Mouse (Mus musculus): Measurements from ENCODE around the gene Rnf144b. TPM values are rescaled to one million over a fixed set of nuclear protein-coding genes. Genes with fewer than 3 reads are reported as not detected.

Gene Rnf144b
- polyA plus RNA-seq, 1 experiment, result 2.2 TPM

DNA sequence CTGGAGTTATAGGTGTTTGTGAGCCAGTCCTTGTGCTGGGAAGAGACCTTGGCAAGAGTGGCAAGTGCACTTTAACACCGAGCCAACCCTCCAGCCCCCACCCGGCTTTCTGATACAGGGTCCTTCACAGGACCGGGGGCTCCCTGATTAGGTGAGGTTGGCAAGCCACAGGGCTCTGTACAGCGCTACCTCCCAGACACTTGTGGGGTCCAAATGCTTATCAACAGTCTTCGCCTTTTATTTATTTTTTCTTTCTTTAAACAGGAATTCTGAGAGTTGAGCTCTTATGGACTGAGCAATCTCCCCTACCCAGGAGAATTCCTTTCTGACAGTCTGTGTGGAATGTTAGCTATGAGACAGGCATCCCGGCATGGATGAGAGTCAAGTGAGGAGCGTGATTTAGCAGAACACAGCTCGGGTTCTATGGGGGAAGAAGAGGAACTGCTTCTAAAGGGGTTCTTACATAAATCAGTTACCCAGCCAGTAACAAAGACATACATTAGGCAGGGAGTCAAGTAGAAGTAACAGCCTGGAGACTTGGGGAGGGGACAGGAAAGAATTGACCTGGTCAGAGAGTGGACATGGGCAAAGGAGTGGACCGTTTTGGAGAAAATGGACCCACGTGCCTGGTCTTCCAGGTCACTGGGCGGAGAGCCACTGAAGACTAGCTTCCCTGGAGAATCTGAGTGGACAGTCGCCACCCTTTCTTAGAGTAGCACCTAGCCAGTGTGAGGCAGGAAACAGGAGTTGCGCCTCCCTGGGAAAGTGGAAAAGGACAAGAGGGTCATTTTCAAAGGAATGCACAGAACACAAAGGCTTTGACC, 154.8 kb downstream of the Rnf144b start:
- TF ChIP-seq CTCF (IDR thresholded peaks at IDR 0.05; ENCODE audit: borderline replicate concordance, extremely low read depth, insufficient read depth, insufficient read length), result no peak
- TF ChIP-seq POLR2A (IDR thresholded peaks at IDR 0.05; ENCODE audit: borderline replicate concordance, extremely low read depth, insufficient read depth, insufficient read length, poor library complexity, severe bottlenecking), result no peak
- no peak for DNase-seq (ENCODE audit: low read depth)

- TF ChIP-seq CTCF (IDR thresholded peaks at IDR 0.05; ENCODE audit: borderline replicate concordance, extremely low read depth, insufficient read depth, insufficient read length), result no peak
- no peak for TF ChIP-seq POLR2A (IDR thresholded peaks at IDR 0.05; ENCODE audit: borderline replicate concordance, extremely low read depth, insufficient read depth, insufficient read length, poor library complexity, severe bottlenecking)
- peak; percentile 51 for DNase-seq (ENCODE audit: low read depth)
Observed at GRCm38 (mm10) chr13:47277824-47278290, 155.4 kb downstream of the Rnf144b start.

GRCm38 (mm10) chr13:47282221-47282620, 159.8 kb downstream of the Rnf144b start:
- TF ChIP-seq CTCF (IDR thresholded peaks at IDR 0.05; ENCODE audit: borderline replicate concordance, extremely low read depth, insufficient read depth, insufficient read length), result no peak
- no peak for DNase-seq (ENCODE audit: low read depth)

DNA sequence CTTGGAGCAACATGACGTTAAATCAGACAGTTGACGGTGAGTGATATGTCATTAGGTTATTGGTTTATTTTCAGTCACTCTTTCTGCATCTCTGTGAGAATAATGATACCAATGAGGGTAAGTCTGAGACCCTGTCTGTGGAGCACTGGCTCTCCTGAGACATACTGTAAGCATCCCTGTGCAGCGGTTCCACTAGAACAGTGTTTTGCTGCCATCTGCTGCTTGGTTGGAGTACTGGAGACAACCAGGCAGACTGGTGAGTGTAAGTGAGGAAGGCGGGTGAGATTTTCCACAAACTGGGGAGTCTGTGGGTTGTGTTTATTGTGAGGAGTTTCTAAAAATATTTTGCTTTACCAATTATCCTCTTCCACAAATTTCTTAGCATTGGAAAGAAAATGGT, 166.0 kb downstream of the Rnf144b start:
- TF ChIP-seq CTCF (IDR thresholded peaks at IDR 0.05; ENCODE audit: borderline replicate concordance, extremely low read depth, insufficient read depth, insufficient read length) (peak; percentile 91), POLR2A (IDR thresholded peaks at IDR 0.05; ENCODE audit: borderline replicate concordance, extremely low read depth, insufficient read depth, insufficient read length, poor library complexity, severe bottlenecking) (no peak)
- DNase-seq (ENCODE audit: low read depth), result peak; percentile 92

- no peak for TF ChIP-seq POLR2A (IDR thresholded peaks at IDR 0.05; ENCODE audit: borderline replicate concordance, extremely low read depth, insufficient read depth, insufficient read length, poor library complexity, severe bottlenecking)
- TF ChIP-seq CTCF (IDR thresholded peaks at IDR 0.05; ENCODE audit: borderline replicate concordance, extremely low read depth, insufficient read depth, insufficient read length), result no peak
- no peak for DNase-seq (ENCODE audit: low read depth)
Observed at GRCm38 (mm10) chr13:47296465-47296864, 174.0 kb downstream of the Rnf144b start.

Other genes with a start within 250 kb of the Rnf144b start
- 15.1 and 24.8 TPM in 2 replicates for gene Kif13a, start 192.8 kb upstream of the Rnf144b start, polyA plus RNA-seq (2012; rRNA removed)
- gene Nhlrc1, start 107.8 kb upstream of the Rnf144b start, polyA plus RNA-seq (2012; rRNA removed), result 10.1 and 11.3 TPM in 2 replicates
- 20.9 and 21.0 TPM in 2 replicates for gene Kdm1b, start 79.2 kb upstream of the Rnf144b start, polyA plus RNA-seq (2012; rRNA removed)
- gene Tpmt, start 77.9 kb upstream of the Rnf144b start, polyA plus RNA-seq (2012; rRNA removed), result 14.7 and 18.8 TPM in 2 replicates
- 66.4 and 66.6 TPM in 2 replicates for gene Dek, start 16.5 kb upstream of the Rnf144b start, polyA plus RNA-seq (2012; rRNA removed)

All from brain, embryonic 14.5 days (tissue).